Mouse (Mus musculus) liver, adult 2 months (tissue): ENCODE measurements at regions not wholly inside any gene's neighbourhood (a gene's known extent, or its start where the extent isn't known, plus 50 kb on each side); places are given as distances from the start of the nearest gene placed in this dataset.
A peak's percentile ranks its signal among the peaks of the same experiment; 100 is the strongest.

Experiments used
- CTCF ChIP-seq: fragments of 200-500 bp; IDR thresholded peaks from 2 replicates; pipeline ENCODE4 v1.5.1; 2011; ENCODE audit warnings: low read depth, low read length, control low read depth
- POLR2A ChIP-seq: fragments of 200-500 bp; IDR thresholded peaks from 2 replicates; pipeline ENCODE4 v1.6.1; 2011; ENCODE audit warnings: low read length, control low read depth; ENCODE audit not compliant: insufficient read depth; ENCODE audit errors: extremely low read depth

- TF ChIP-seq CTCF (peak; percentile 63), POLR2A (no peak)
These were observed 56.5 kb upstream of the Pax1 start for GRCm38 (mm10) chr2:147305262-147305661.
